Mouse (Mus musculus): ENCODE measurements around the gene Arhgap15. TPM values are rescaled to one million over a fixed set of nuclear protein-coding genes. Genes with fewer than 3 reads are reported as not detected.

Arhgap15 gene
- total and polyA plus RNA-seq, 3 experiments, result 16.6 to 40.3 (median 19.8) TPM

- Histone ChIP-seq H3K4me1 (ENCODE audit: control insufficient read depth in 1 of 2, insufficient read depth in 2 of 2) (peaks cover 2 to 24% of the 10 kb centered on the region in 2 experiments; a peak in 3 of 4 replicates), H3K9me3 (replicated peaks; ENCODE audit: low read length) (no peaks in the 10 kb centered on the region), H3K4me2 (ENCODE audit: insufficient read depth, low read depth, poor library complexity, severe bottlenecking) (peak overlapping the region; percentile 81), H3K36me3 (replicated peaks in 1 of 2; ENCODE audit: control insufficient read depth in 1 of 2, insufficient read depth in 1 of 2, low read length in 1 of 2) (peaks cover 0 to 12% of the 10 kb centered on the region in 2 experiments), H3K4me3 (replicated peaks in 1 of 3; ENCODE audit: low read depth in 2 of 3, low read length in 2 of 3, poor library complexity in 1 of 3) (no peak overlapping the region), H3K27ac (ENCODE audit: insufficient read depth, low read depth) (no peak overlapping the region; the same call in 1 of the 2 replicates), H3K27me3 (replicated peaks) (no peaks in the 10 kb centered on the region), H3K9ac (ENCODE audit: insufficient read depth, low read depth) (no peak overlapping the region; the same call in 1 of the 2 replicates), H3K79me2 (replicated peaks; ENCODE audit: control insufficient read depth, extremely low read depth, insufficient read depth, poor library complexity, severe bottlenecking) (0 out of 2 replicates have a peak, but pooled peaks cover 7% of the 10 kb centered on the region)
- dilution Hi-C loops (cut with MboI; ENCODE audit: extremely low pct_ligation_motif_present, extremely low pct_unique_long_range_greater_than_20kb, low sequenced_read_pairs), result no loop called here
- no peak for TF ChIP-seq RAD21 (IDR thresholded peaks at IDR 0.05; ENCODE audit: low read depth, low read length)
- TF ChIP-seq IRF4 (IDR thresholded peaks at IDR 0.05; ENCODE audit: low read depth, low read length), result peak; percentile 67; the same call in 1 of the 2 replicates
- no peak for TF ChIP-seq TCF12 (IDR thresholded peaks at IDR 0.05; ENCODE audit: low read depth, low read length)
- TF ChIP-seq ZMIZ1 (IDR thresholded peaks at IDR 0.05; ENCODE audit: low read depth, low read length), result no peak
- no peak for TF ChIP-seq MEF2A (IDR thresholded peaks at IDR 0.05; ENCODE audit: borderline replicate concordance, low read depth, low read length)
- no peak for TF ChIP-seq CTCF (conservative IDR thresholded peaks at IDR 0.05 in 1 of 2, IDR thresholded peaks at IDR 0.05 in 1 of 2; ENCODE audit: low read depth in 2 of 2, low read length in 2 of 2)
- no peak for TF ChIP-seq ZKSCAN1 (IDR thresholded peaks at IDR 0.05; ENCODE audit: borderline replicate concordance, low read depth, low read length)
- TF ChIP-seq NELFE (IDR thresholded peaks at IDR 0.05; ENCODE audit: low read depth, low read length), result no peak
- peak; percentile 80 for TF ChIP-seq ELF1 (IDR thresholded peaks at IDR 0.05; ENCODE audit: low read depth, low read length)
- TF ChIP-seq ETS1 (conservative IDR thresholded peaks at IDR 0.05; ENCODE audit: low read depth, low read length), result peak; percentile 31
- peak; percentile 16; the same call in 1 of the 2 replicates for TF ChIP-seq POLR2A (IDR thresholded peaks at IDR 0.05; ENCODE audit: low read depth, low read length)
- peak; percentile 57 for TF ChIP-seq JUND (conservative IDR thresholded peaks at IDR 0.05; ENCODE audit: low read depth, low read length)
- TF ChIP-seq SIN3A (IDR thresholded peaks at IDR 0.05; ENCODE audit: low read length), result no peak
- TF ChIP-seq MAFK (IDR thresholded peaks at IDR 0.05; ENCODE audit: insufficient replicate concordance, low read length), result no peak
- TF ChIP-seq GABPA (IDR thresholded peaks at IDR 0.05; ENCODE audit: insufficient replicate concordance, low read depth, low read length), result no peak
- TF ChIP-seq BHLHE40 (IDR thresholded peaks at IDR 0.05; ENCODE audit: low read depth, low read length), result peak; percentile 71
- TF ChIP-seq JUN (IDR thresholded peaks at IDR 0.05; ENCODE audit: insufficient read depth, low read depth, low read length), result 0 out of 2 replicates have a peak, but pooled peaks have one; percentile 13
- 0 out of 2 replicates have a peak, but pooled peaks have one; percentile 30 for TF ChIP-seq TBP (conservative IDR thresholded peaks at IDR 0.05; ENCODE audit: low read depth, low read length)
- TF ChIP-seq POLR2AphosphoS2 (IDR thresholded peaks at IDR 0.05; ENCODE audit: low read depth, low read length), result no peak
- TF ChIP-seq MAX (IDR thresholded peaks at IDR 0.05; ENCODE audit: low read length), result peak; percentile 28; the same call in 1 of the 2 replicates
- no peak for TF ChIP-seq E2F4 (IDR thresholded peaks at IDR 0.05; ENCODE audit: insufficient replicate concordance, low read depth, low read length)
- TF ChIP-seq EP300 (IDR thresholded peaks at IDR 0.05; ENCODE audit: low read length), result peak; percentile 91
- no peak for TF ChIP-seq RCOR1 (conservative IDR thresholded peaks at IDR 0.05; ENCODE audit: low read depth, low read length)
- TF ChIP-seq UBTF (IDR thresholded peaks at IDR 0.05; ENCODE audit: low read depth, low read length), result no peak
- no peak for TF ChIP-seq USF2 (conservative IDR thresholded peaks at IDR 0.05; ENCODE audit: low read depth, low read length)
- TF ChIP-seq PAX5 (IDR thresholded peaks at IDR 0.05; ENCODE audit: low read length), result no peak
- TF ChIP-seq MXI1 (IDR thresholded peaks at IDR 0.05; ENCODE audit: low read depth, low read length), result no peak
- no peak; the same call in 1 of the 2 replicates for TF ChIP-seq MYC (IDR thresholded peaks at IDR 0.05; ENCODE audit: low read depth, low read length)
- no peak for TF ChIP-seq SMC3 (IDR thresholded peaks at IDR 0.05; ENCODE audit: low read depth, low read length)
- TF ChIP-seq HCFC1 (IDR thresholded peaks at IDR 0.05; ENCODE audit: low read depth, low read length), result peak; percentile 28; the same call in 1 of the 2 replicates
- TF ChIP-seq ZNF384 (IDR thresholded peaks at IDR 0.05; ENCODE audit: low read depth, low read length), result no peak
- DNase-seq (ENCODE audit: extremely low read depth), result peak; percentile 80
- in situ Hi-C loops (cut with MboI; ENCODE audit: low pct_ligation_motif_present, low pct_unique_long_range_greater_than_20kb, low sequenced_read_pairs), result no loop called here
Measured at GRCm38 (mm10) chr2:43772640-43773039, 24.0 kb downstream of the Arhgap15 start.

All from CH12.LX (cell line).